Mouse (Mus musculus): ENCODE measurements at regions not wholly inside any gene's neighbourhood (a gene's known extent, or its start where the extent isn't known, plus 50 kb on each side); places are given as distances from the start of the nearest gene placed in this dataset.
A peak's percentile ranks its signal among the peaks of the same experiment; 100 is the strongest.

GRCm38 (mm10) chr9:59189141-59189540 is 102.2 kb upstream of the Adpgk start:
- 33% methylated on average over 9 of the region's 9 CpGs for WGBS
- H3K4me2 ChIP-seq: no peak overlapping the region
- no peaks in the 10 kb centered on the region for H3K9me3 ChIP-seq
- no peak overlapping the region for H3K9ac ChIP-seq
- H3K36me3 ChIP-seq: no peaks in the 10 kb centered on the region
- H3K27me3 ChIP-seq: no peaks in the 10 kb centered on the region
- peak; percentile 81 for ATAC-seq (ENCODE audit: low FRiP score, low read depth)
- H3K4me3 ChIP-seq: no peak overlapping the region
- H3K27ac ChIP-seq (replicated peaks): peak overlapping the region; percentile 59
- peaks cover 19% of the 10 kb centered on the region for H3K4me1 ChIP-seq (replicated peaks)

DNA sequence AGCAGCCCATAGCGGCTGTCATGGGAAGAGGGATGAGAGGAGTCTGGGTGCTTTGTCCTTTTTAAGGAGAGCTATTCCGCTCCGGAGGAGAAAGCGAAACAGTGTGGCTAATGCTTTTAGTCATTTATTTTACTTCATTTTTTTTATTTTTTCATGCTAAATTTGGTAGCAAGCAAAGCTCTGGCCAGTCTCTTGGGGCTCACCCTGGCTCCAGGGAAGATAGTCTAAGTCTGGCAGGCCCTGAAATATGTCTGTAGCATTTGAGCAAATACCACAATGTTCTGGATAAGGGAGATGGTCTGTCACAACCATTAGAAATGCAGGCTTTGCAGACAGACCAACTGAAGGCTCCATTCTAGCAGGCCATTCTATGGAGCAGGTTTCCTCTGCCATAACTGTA is 102.9 kb upstream of the Adpgk start:
- Histone ChIP-seq H3K27me3 (no peaks in the 10 kb centered on the region), H3K36me3 (no peaks in the 10 kb centered on the region), H3K4me3 (no peak overlapping the region), H3K27ac (replicated peaks) (0 out of 2 replicates have a peak overlapping the region, but pooled peaks have one; percentile 16), H3K4me2 (no peak overlapping the region), H3K9me3 (no peaks in the 10 kb centered on the region), H3K9ac (no peak overlapping the region), H3K4me1 (replicated peaks) (peaks cover 19% of the 10 kb centered on the region)
- WGBS: 53% methylated on average over 4 of the region's 4 CpGs
- ATAC-seq (ENCODE audit: low FRiP score, low read depth): no peak

GRCm38 (mm10) chr9:59186326-59186725 is 105.0 kb upstream of the Adpgk start:
- Histone ChIP-seq H3K27ac (replicated peaks) (no peak overlapping the region), H3K27me3 (no peaks in the 10 kb centered on the region), H3K4me1 (replicated peaks) (peaks cover 19% of the 10 kb centered on the region), H3K4me3 (no peak overlapping the region), H3K36me3 (no peaks in the 10 kb centered on the region), H3K9ac (no peak overlapping the region), H3K9me3 (no peaks in the 10 kb centered on the region), H3K4me2 (no peak overlapping the region)
- ATAC-seq (ENCODE audit: low FRiP score, low read depth): no peak
- WGBS: 73% methylated on average over 4 of the region's 4 CpGs

DNA sequence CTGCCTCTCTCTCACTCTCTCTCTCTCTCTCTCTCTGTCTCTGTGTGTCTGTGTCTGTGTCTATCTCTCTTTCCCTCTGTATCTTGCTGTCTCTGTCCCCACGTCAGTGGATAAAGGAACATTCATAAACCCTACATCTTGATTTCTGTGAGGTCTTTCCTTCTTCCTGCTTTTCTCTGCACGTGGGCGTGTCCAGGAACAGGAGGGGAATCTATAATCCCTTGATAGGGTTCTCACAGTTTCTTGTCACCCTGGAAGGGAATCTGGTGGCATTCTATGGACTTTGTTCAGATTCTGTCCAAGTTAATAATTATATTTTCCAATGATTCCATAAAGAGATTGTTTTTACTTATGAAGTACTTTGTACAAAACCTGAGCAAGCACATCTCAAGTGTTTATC is 107.3 kb upstream of the Adpgk start:
- 81% methylated on average over 3 of the region's 3 CpGs for WGBS

GRCm38 (mm10) chr9:59182906-59183305 is 108.5 kb upstream of the Adpgk start:
- Histone ChIP-seq H3K9ac (no peak overlapping the region), H3K27me3 (no peaks in the 10 kb centered on the region), H3K4me1 (replicated peaks) (0 out of 2 replicates have a peak, but pooled peaks cover under 1% of the 10 kb centered on the region), H3K27ac (replicated peaks) (no peak overlapping the region), H3K36me3 (no peaks in the 10 kb centered on the region), H3K4me2 (no peak overlapping the region), H3K9me3 (no peaks in the 10 kb centered on the region), H3K4me3 (no peak overlapping the region)
- ATAC-seq (ENCODE audit: low FRiP score, low read depth): no peak
- WGBS: 76% methylated on average over 6 of the region's 6 CpGs

More for the DNA sequence above, 107.3 kb upstream of the Adpgk start:
- Histone ChIP-seq H3K4me2 (no peak overlapping the region), H3K27ac (replicated peaks) (no peak overlapping the region), H3K4me1 (replicated peaks) (peaks cover 12% of the 10 kb centered on the region), H3K9ac (no peak overlapping the region), H3K27me3 (no peaks in the 10 kb centered on the region), H3K36me3 (no peaks in the 10 kb centered on the region), H3K4me3 (no peak overlapping the region), H3K9me3 (no peaks in the 10 kb centered on the region)
- ATAC-seq (ENCODE audit: low FRiP score, low read depth): no peak

DNA sequence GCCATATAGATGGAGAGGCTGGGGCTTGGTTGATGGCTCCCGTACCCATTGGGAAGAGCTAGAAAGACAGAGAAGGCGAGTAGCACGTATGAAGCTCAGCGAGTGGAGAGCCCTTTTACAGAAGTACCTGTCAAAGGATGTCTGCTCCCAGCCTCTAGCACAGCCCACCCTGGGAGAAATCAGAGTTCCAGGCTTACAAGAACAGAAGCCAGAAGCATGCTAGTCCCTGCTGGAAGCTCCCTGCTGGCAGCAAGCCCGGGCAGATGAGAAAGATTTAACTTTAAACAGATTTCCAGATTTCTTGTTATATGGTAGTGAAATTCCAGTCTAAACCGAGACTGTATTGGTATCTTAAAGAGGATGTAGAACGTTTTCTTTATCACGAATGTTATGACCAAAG is 108.9 kb upstream of the Adpgk start:
- Histone ChIP-seq H3K9me3 (no peaks in the 10 kb centered on the region), H3K4me1 (replicated peaks) (0 out of 2 replicates have a peak, but pooled peaks cover 4% of the 10 kb centered on the region), H3K4me2 (no peak overlapping the region), H3K36me3 (no peaks in the 10 kb centered on the region), H3K9ac (no peak overlapping the region), H3K27me3 (no peaks in the 10 kb centered on the region), H3K27ac (replicated peaks) (no peak overlapping the region), H3K4me3 (no peak overlapping the region)
- 80% methylated on average over 8 of the region's 8 CpGs for WGBS
- ATAC-seq (ENCODE audit: low FRiP score, low read depth): no peak

DNA sequence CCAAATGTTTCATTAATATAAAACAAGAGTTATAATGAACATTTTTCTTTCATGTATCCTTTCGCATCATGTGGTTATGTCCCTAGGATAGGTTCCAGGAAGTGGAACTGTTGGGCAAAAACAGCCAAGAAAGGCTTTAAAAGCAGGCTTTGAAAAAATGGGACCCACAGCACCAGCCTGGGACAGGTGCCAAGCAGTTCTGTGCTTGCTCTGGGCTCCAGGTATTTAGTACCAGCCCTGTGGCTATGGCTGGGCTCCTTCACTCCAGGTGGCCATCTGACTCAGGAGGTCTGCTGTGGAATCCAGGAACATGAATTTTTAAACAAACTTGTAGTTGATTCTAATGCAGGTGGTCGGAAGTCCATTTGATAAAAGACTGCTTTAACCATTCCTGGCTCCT is 119.8 kb upstream of the Adpgk start:
- Histone ChIP-seq H3K9me3 (0 out of 2 replicates have a peak, but pooled peaks cover 4% of the 10 kb centered on the region), H3K9ac (no peak overlapping the region), H3K4me1 (replicated peaks) (no peaks in the 10 kb centered on the region), H3K4me2 (no peak overlapping the region), H3K27ac (replicated peaks) (no peak overlapping the region), H3K27me3 (no peaks in the 10 kb centered on the region), H3K4me3 (no peak overlapping the region), H3K36me3 (no peaks in the 10 kb centered on the region)
- ATAC-seq (ENCODE audit: low FRiP score, low read depth): no peak
- WGBS: 86% methylated on average over 2 of the region's 2 CpGs

GRCm38 (mm10) chr9:59163390-59163976 is 127.2 kb upstream of the Neo1 start:
- ATAC-seq (ENCODE audit: low FRiP score, low read depth): no peak
- no peak overlapping the region for H3K9ac ChIP-seq
- H3K9me3 ChIP-seq: no peaks in the 10 kb centered on the region
- peaks cover 9% of the 10 kb centered on the region for H3K4me1 ChIP-seq (replicated peaks)
- H3K4me2 ChIP-seq: no peak overlapping the region
- no peaks in the 10 kb centered on the region for H3K36me3 ChIP-seq
- WGBS: 8% methylated on average over 6 of the region's 6 CpGs
- H3K4me3 ChIP-seq: no peak overlapping the region
- no peaks in the 10 kb centered on the region for H3K27me3 ChIP-seq
- H3K27ac ChIP-seq (replicated peaks): no peak overlapping the region

GRCm38 (mm10) chr9:59162954-59163353 is 126.7 kb upstream of the Neo1 start:
- Histone ChIP-seq H3K4me1 (replicated peaks) (peaks cover 9% of the 10 kb centered on the region), H3K36me3 (no peaks in the 10 kb centered on the region), H3K27me3 (no peaks in the 10 kb centered on the region), H3K4me3 (no peak overlapping the region), H3K27ac (replicated peaks) (no peak overlapping the region), H3K4me2 (no peak overlapping the region), H3K9ac (no peak overlapping the region), H3K9me3 (no peaks in the 10 kb centered on the region)
- WGBS: 12% methylated on average over 4 of the region's 4 CpGs
- no peak for ATAC-seq (ENCODE audit: low FRiP score, low read depth)

DNA sequence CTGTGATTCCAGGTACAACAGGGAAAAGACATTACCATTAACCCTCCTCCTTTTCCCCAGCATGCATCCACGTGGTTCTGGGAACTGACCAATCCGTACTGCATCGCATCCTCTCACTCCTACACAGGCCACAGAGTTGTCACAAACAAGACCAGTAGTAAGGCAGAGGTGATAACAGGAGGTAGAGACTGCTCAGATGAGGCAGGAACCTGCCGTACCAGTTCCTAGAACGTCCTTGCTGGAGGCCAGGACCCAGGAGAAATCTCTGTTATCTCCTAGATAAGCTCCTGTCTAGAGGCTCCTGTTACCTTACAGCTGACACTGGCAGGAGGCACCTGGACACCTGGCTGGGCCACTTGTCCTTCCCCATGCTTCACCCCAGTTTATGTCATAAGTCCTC is 121.4 kb upstream of the Neo1 start:
- WGBS: 77% methylated on average over 5 of the region's 5 CpGs
- Histone ChIP-seq H3K9ac (no peak overlapping the region), H3K9me3 (no peaks in the 10 kb centered on the region), H3K36me3 (no peaks in the 10 kb centered on the region), H3K4me3 (no peak overlapping the region), H3K27me3 (no peaks in the 10 kb centered on the region), H3K4me2 (no peak overlapping the region), H3K27ac (replicated peaks) (no peak overlapping the region), H3K4me1 (replicated peaks) (no peaks in the 10 kb centered on the region)
- no peak for ATAC-seq (ENCODE audit: low FRiP score, low read depth)

DNA sequence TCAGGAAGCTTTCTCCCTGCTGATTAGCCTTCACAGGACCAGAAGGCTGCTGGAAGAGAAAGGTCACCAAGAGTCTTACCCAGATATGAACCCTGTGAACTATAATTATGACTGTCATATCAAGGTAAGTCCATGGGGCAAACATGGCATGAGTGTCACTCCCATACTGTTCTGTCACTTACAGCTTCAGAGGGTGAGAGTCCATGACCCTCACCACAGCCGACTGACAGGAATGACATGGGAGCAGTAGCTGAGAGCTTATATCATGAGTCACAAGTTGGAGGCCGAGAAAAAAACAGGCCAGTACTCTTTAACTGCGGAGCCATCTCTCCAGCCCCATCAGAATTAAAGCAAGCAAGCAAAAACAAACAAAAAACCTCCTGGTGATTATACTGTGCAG is 117.7 kb upstream of the Neo1 start:
- H3K27ac ChIP-seq (replicated peaks): no peak overlapping the region
- H3K4me2 ChIP-seq: no peak overlapping the region
- H3K36me3 ChIP-seq: no peaks in the 10 kb centered on the region
- no peak overlapping the region for H3K9ac ChIP-seq
- no peak for ATAC-seq (ENCODE audit: low FRiP score, low read depth)
- no peak overlapping the region for H3K4me3 ChIP-seq
- no peaks in the 10 kb centered on the region for H3K4me1 ChIP-seq (replicated peaks)
- H3K27me3 ChIP-seq: no peaks in the 10 kb centered on the region
- H3K9me3 ChIP-seq: no peaks in the 10 kb centered on the region
- WGBS: 79% methylated on average over 3 of the region's 3 CpGs

GRCm38 (mm10) chr9:59153126-59153525 is 116.9 kb upstream of the Neo1 start:
- no peak for ATAC-seq (ENCODE audit: low FRiP score, low read depth)
- Histone ChIP-seq H3K4me3 (no peak overlapping the region), H3K27ac (replicated peaks) (no peak overlapping the region), H3K4me1 (replicated peaks) (no peaks in the 10 kb centered on the region), H3K36me3 (no peaks in the 10 kb centered on the region), H3K9ac (no peak overlapping the region), H3K4me2 (no peak overlapping the region), H3K27me3 (no peaks in the 10 kb centered on the region), H3K9me3 (no peaks in the 10 kb centered on the region)
- WGBS: 49% methylated on average over 5 of the region's 5 CpGs

DNA sequence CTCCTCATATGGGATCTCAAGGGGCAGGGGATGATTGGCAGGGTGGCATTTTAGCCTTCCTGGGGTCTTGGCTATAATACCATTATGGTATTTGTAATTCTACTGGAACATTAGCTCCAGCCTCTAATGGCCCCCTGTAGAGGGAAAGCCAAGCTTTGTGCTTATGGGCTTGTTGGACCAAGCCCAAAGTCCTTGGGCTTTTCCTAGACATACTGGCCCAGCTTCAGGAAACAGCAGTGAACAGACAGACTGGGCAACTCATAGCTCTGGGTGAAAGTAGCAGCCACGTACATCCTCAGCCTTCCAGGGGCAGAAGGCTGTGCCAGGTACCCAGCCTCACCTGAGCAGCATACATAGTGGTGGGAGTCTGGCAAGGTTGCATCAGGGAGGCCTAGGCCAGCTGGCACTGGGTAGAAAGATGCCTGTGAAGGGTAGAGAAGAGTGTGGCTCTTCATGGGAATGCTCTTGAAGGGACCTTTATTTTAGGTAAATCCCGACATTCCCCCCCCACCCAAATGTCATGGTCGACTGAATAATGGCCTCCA is 108.1 kb upstream of the Neo1 start:
- 65% methylated on average over 3 of the region's 3 CpGs for WGBS
- Histone ChIP-seq H3K36me3 (no peaks in the 10 kb centered on the region), H3K4me2 (no peak overlapping the region), H3K9ac (no peak overlapping the region), H3K9me3 (no peaks in the 10 kb centered on the region), H3K27me3 (no peaks in the 10 kb centered on the region), H3K4me3 (no peak overlapping the region), H3K4me1 (replicated peaks) (peaks cover 4% of the 10 kb centered on the region; the same call in 1 of the 2 replicates), H3K27ac (replicated peaks) (no peak overlapping the region)
- no peak for ATAC-seq (ENCODE audit: low FRiP score, low read depth)

Measured in hindbrain, embryonic 15.5 days (tissue).